Mouse (Mus musculus) gastrocnemius, adult 18-20 months (tissue): Measurements from ENCODE around the gene Vmn2r45. TPM values are rescaled to one million over a fixed set of nuclear protein-coding genes. Genes with fewer than 3 reads are reported as not detected.
"Not testable (repeated sequence)": the region's sequence is repeated elsewhere in the genome, so short reads cannot be mapped to it uniquely, and the experiment has no call there.

Source experiments
- DNase-seq: peaks from one replicate; pipeline ENCODE4 v3.0.0; 2021; ENCODE audit warnings: low spot score
- long read RNA-seq, 2 experiments: library from polyadenylated mRNA; stranded (forward); transcript quantifications; one replicate each; pipeline ENCODE4 v2.0.0; 2021
- total RNA-seq, 2 experiments: library from RNA; stranded (reverse); gene quantifications; 2 replicates each; pipeline ENCODE4 v1.2.3; 2021

Gene Vmn2r45
- not detected for total RNA-seq
- long read RNA-seq, experiment 1: 0 reads
- long read RNA-seq, experiment 2: 0 reads

DNA sequence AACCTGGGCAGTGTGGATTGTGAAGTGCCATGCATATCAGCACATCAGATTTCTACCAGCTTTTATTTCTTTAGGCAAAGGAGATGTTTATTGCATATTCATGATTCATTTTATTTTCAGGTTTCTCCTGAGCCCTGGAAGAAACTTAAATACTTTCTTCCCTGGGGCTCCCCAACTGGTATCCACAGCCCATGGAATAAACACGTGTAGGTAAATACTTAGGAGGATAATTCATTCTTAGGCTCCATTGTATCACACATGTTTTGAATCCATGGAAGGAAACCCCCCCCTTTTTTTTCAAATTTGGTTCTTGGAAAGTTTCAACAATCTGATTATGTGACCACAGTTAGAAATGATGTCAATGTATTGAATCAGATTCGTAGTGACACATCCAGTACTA, at the start of gene Vmn2r45:
Gene Vmn2r45, minus strand, starts transcription at position 101 of the 400 bp plus-strand sequence.
- not testable (repeated sequence) for DNase-seq

Other genes starting within 250 kb of the Vmn2r45 start
- gene Vmn2r43, start 228.5 kb downstream of the Vmn2r45 start, total RNA-seq: not detected
- gene Vmn2r44, start 105.7 kb downstream of the Vmn2r45 start, total RNA-seq: not detected